Mouse (Mus musculus) olfactory bulb, adult 2 months (tissue): ENCODE results near the gene Rasal2. TPM values are rescaled to one million over a fixed set of nuclear protein-coding genes. Genes with fewer than 3 reads are reported as not detected.

Experiments
- H3K27ac ChIP-seq: fragments of 200-500 bp; 2 replicates; pipeline ENCODE4 v1.5.1; 2012; ENCODE audit warnings: low read depth, low read length; ENCODE audit not compliant: insufficient read depth
- H3K4me1 ChIP-seq: fragments of 200-500 bp; 2 replicates; pipeline ENCODE4 v1.6.1; 2012; ENCODE audit warnings: low read length; ENCODE audit not compliant: control insufficient read depth, insufficient read depth
- H3K4me3 ChIP-seq: fragments of 200-500 bp; 2 replicates; pipeline ENCODE4 v1.5.1; 2012; ENCODE audit warnings: mild to moderate bottlenecking, low read depth, low read length, moderate library complexity; ENCODE audit not compliant: insufficient read depth
- CTCF ChIP-seq: fragments of 200-500 bp; IDR thresholded peaks from 2 replicates; pipeline ENCODE4 v1.5.1; 2012; ENCODE audit warnings: low read depth, mild to moderate bottlenecking, low read length, moderate library complexity; ENCODE audit not compliant: insufficient read depth
- POLR2A ChIP-seq: fragments of 200-500 bp; IDR thresholded peaks from 2 replicates; pipeline ENCODE4 v1.6.1; 2012; ENCODE audit warnings: mild to moderate bottlenecking, low read depth, low read length, moderate library complexity; ENCODE audit not compliant: insufficient read depth
- WGBS: fragments of 180-500 bp; shearing (Covaris S2); methylation state at CpG from one replicate; pipeline ENCODE4 v1.1.7; 2018; 5-methylcytosine and 5-hydroxymethylcytosine counted together
- polyA plus RNA-seq: library from polyadenylated mRNA; stranded (reverse); fragments of >200 nt; gene quantifications from 2 replicates; pipeline ENCODE4 v1.2.4, GENCODE M21; 2012; ENCODE audit warnings: low replicate concordance; ENCODE audit not compliant: missing spikeins, insufficient read depth, insufficient read length

Rasal2 gene
- polyA plus RNA-seq, 1 experiment = not detected

DNA sequence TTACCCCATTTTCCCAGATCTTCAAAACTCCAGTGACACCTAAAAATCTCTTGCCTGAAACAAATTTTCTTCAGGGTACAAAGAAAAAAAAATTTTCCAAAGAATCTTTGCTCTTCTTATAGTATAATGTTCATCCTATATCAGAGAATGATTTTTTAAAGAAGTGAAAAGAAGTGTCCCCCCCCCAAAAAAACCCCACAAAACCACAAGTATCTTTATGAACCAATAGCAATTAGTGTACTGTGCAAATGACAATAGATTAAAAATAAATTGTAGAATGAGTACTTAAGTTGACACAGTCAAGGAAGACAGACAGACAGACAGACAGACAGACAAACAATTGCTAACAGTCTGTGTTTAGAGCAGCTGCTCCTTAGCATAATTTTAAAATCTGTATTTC is 84.3 kb downstream of the Rasal2 start:
- no peaks in the 10 kb centered on the region for H3K4me1 ChIP-seq

DNA sequence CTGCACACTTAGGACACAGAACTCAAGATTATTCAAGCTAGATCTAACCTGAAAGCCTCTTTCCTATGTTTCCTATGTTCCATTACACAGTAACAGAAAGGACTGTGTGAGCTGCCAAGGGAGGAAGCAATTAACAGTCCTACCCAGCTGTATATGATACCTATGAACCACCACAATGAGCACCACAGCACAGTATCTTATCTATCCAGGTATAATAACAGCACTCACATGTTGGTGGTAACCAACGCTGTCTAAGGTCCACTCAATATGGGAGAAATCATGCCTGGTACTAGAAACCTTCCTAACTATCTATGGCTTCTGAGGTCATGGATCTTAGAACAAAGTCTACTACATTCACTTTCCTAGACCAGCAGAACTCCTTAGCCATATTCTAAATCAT is 89.3 kb downstream of the Rasal2 start:
- no peak for TF ChIP-seq POLR2A
- TF ChIP-seq CTCF = no peak
- Histone ChIP-seq H3K27ac (no peak overlapping the region), H3K4me1 (no peaks in the 10 kb centered on the region), H3K4me3 (no peak overlapping the region)
- 92% methylated on average over 1 of the region's 1 CpGs for WGBS

More for the DNA sequence above, 84.3 kb downstream of the Rasal2 start:
- Histone ChIP-seq H3K27ac (no peak overlapping the region), H3K4me3 (no peak overlapping the region)
- TF ChIP-seq CTCF = no peak
- TF ChIP-seq POLR2A = no peak

GRCm38 (mm10) chr1:157318896-157319295 is 93.5 kb downstream of the Rasal2 start:
- TF ChIP-seq POLR2A (no peak), CTCF (no peak)
- no peak overlapping the region for H3K27ac ChIP-seq
- 89% methylated on average over 4 of the region's 4 CpGs for WGBS
- no peak overlapping the region for H3K4me3 ChIP-seq
- no peaks in the 10 kb centered on the region for H3K4me1 ChIP-seq

DNA sequence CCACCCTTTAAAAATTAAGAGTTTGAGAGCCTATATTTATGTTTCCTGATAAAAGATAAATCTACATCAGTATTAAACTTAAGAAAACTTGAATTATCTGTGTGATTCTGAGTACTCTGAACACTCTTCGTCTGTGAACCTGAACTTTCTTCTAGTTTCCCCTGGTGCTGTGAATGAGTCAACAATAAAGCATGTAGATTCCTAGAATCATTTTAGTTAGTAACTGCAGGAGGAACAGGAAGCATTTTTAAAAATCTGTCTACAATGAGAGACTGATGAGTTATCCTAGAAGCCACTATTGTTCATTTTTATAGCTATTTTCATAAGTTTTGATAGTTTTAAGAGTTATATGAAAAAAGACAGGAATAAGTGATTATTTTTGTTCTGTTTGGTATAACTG is 111.1 kb downstream of the Rasal2 start:
- TF ChIP-seq CTCF = no peak
- TF ChIP-seq POLR2A = no peak
- Histone ChIP-seq H3K4me3 (no peak overlapping the region), H3K4me1 (peaks cover 2% of the 10 kb centered on the region; the same call in 1 of the 2 replicates), H3K27ac (no peak overlapping the region)
- 77% methylated on average over 1 of the region's 1 CpGs for WGBS

DNA sequence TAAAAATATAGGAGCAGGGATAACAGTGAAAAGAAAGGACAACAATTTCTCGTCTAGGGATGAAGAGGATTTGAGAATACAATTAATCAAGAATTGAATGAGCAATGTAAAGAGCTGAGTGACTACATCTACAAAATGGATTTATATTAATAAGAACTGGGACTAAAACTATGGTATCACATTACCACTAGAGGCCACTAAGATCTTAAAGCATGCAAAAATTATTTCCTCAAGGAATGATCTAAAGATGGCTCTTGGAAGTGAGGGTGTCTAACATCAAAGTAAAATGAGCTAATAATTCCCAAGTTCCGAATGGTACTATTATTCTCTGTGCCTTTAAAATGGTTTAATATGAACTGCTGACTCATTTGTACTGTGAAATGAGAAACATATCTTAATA is 112.8 kb downstream of the Rasal2 start:
- WGBS = 54% methylated on average over 2 of the region's 2 CpGs
- TF ChIP-seq CTCF (no peak), POLR2A (no peak)
- no peaks in the 10 kb centered on the region for H3K4me1 ChIP-seq
- H3K27ac ChIP-seq = no peak overlapping the region
- no peak overlapping the region for H3K4me3 ChIP-seq

DNA sequence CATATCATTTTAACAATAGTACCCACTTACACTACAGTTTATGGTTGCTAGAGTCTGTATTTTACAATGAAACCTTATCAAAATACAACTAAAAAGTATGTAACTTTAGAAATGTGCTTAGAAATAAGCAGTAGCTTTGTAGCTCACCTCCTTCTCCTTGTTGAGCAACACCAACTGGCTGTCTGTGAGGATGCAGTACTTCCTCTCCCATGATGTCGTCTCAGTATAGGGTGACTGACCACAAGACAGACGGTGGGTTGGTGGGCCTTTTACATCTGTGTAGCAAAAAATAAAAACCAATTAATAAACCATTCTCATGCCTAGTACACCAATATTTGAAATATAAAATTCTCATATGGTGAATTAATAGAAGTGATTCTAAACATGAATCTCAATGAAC is 113.4 kb downstream of the Rasal2 start:
- TF ChIP-seq CTCF (no peak), POLR2A (no peak)
- H3K27ac ChIP-seq = no peak overlapping the region
- H3K4me3 ChIP-seq = no peak overlapping the region
- 91% methylated on average over 2 of the region's 2 CpGs for WGBS
- no peaks in the 10 kb centered on the region for H3K4me1 ChIP-seq

DNA sequence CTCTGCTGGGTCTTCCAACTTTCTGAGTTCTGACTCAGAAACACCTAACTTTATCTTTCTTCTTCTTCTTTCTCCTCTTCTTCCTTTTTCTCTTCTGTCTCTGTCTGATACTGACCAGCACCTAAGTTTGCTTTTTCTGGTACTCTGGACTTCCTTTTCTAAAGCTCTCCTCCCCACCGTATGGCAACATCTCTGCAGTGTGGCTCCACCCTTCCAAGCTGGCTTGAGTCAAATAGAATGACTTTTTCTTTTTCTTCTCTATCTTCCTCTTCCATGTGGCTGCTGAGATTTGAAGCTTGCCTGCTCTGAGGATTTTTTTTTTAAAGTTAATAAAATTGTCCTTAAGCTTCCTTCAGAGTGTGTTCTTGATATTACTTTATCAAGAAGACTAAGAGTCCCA is 115.3 kb downstream of the Rasal2 start:
- 95% methylated on average over 1 of the region's 1 CpGs for WGBS
- Histone ChIP-seq H3K4me3 (no peak overlapping the region), H3K27ac (no peak overlapping the region), H3K4me1 (no peaks in the 10 kb centered on the region)
- TF ChIP-seq CTCF = no peak
- TF ChIP-seq POLR2A = no peak

DNA sequence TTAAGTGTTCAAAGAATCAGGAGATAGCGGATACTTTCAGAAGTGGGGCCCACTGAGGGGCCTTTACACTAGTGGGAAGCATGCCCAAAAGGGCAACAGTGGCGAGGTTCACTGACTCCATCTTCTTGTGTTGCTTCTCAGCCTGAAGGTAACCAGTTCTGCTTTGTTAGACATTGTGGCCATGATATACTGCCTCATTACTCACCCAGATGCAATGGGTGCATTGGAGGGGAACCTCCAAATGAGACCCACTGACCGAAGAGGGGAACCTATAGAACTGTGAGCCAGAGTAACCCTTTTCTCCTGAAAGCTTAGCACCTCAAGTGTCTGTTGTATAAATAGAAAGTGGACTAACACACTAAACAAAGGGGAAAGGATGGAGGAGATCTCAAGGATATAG is 116.5 kb downstream of the Rasal2 start:
- TF ChIP-seq POLR2A (no peak), CTCF (no peak)
- H3K4me1 ChIP-seq = no peaks in the 10 kb centered on the region
- WGBS = 100% methylated on average over 3 of the region's 3 CpGs

GRCm38 (mm10) chr1:157290173-157290572 is 122.2 kb downstream of the Rasal2 start:
- TF ChIP-seq CTCF = no peak
- TF ChIP-seq POLR2A = no peak
- Histone ChIP-seq H3K4me3 (no peak overlapping the region), H3K27ac (no peak overlapping the region), H3K4me1 (no peaks in the 10 kb centered on the region)
- 94% methylated on average over 2 of the region's 2 CpGs for WGBS

More for the DNA sequence above, 116.5 kb downstream of the Rasal2 start:
- Histone ChIP-seq H3K27ac (no peak overlapping the region), H3K4me3 (no peak overlapping the region)

DNA sequence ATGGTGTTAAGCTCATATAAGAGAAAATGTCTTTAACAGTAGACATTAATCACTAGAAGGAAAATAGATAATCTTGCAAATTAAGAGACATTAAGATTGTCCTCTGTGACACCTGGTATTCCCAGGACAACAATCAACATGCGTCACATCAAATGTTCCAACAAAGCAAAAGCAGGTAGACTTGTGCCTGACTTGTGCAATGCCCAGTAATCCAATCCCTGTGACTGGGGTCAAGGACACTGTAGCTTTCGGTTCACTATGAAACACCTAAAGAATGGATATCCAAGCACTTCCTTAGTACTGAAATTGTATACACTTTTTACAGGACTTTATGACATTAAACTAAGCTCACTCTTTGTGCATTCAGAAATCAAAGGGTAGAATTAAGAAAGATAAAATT is 123.1 kb downstream of the Rasal2 start:
- Histone ChIP-seq H3K27ac (no peak overlapping the region), H3K4me1 (no peaks in the 10 kb centered on the region), H3K4me3 (no peak overlapping the region)
- TF ChIP-seq POLR2A (no peak), CTCF (no peak)
- WGBS = 93% methylated on average over 2 of the region's 2 CpGs
